Mouse (Mus musculus): ENCODE results near the gene Lrp10.

Lrp10 gene

GRCm38 (mm10) chr14:54475941-54476844, 12.3 kb downstream of the Lrp10 start, which contains the start of gene Rem2:
Gene Rem2 (plus strand): TSS chr14:54476100.
- no peak for DNase-seq (ENCODE audit: low spot score)

- DNase-seq (ENCODE audit: low spot score): no peak
These were observed 13.4 kb downstream of the Lrp10 start for GRCm38 (mm10) chr14:54477172-54477909.

GRCm38 (mm10) chr14:54479451-54479920, 15.5 kb downstream of the Lrp10 start:
- peak; percentile 70 for DNase-seq (ENCODE audit: low spot score)

- DNase-seq (ENCODE audit: low spot score): no peak
These were observed 16.7 kb downstream of the Lrp10 start for GRCm38 (mm10) chr14:54480673-54481072.

GRCm38 (mm10) chr14:54481402-54481801, 17.5 kb downstream of the Lrp10 start:
- DNase-seq (ENCODE audit: low spot score): peak; percentile 64

GRCm38 (mm10) chr14:54482498-54482897, 18.6 kb downstream of the Lrp10 start:
- peak; percentile 70 for DNase-seq (ENCODE audit: low spot score)

GRCm38 (mm10) chr14:54485899-54486298, 22.0 kb downstream of the Lrp10 start:
- DNase-seq (ENCODE audit: low spot score): no peak

GRCm38 (mm10) chr14:54487732-54488131, 23.8 kb downstream of the Lrp10 start:
- DNase-seq (ENCODE audit: low spot score): no peak

- DNase-seq (ENCODE audit: low spot score): no peak
These were observed 24.4 kb downstream of the Lrp10 start for GRCm38 (mm10) chr14:54488350-54488749.

GRCm38 (mm10) chr14:54492345-54493131, 28.6 kb downstream of the Lrp10 start:
- peak; percentile 59 for DNase-seq (ENCODE audit: low spot score)

- DNase-seq (ENCODE audit: low spot score): no peak
These were observed 29.3 kb downstream of the Lrp10 start for GRCm38 (mm10) chr14:54493236-54493635.

- peak; percentile 73 for DNase-seq (ENCODE audit: low spot score)
These were observed 30.3 kb downstream of the Lrp10 start for GRCm38 (mm10) chr14:54494234-54494633.

GRCm38 (mm10) chr14:54496706-54497105, 32.8 kb downstream of the Lrp10 start:
- DNase-seq (ENCODE audit: low spot score): no peak

GRCm38 (mm10) chr14:54499330-54499729, 35.4 kb downstream of the Lrp10 start:
- no peak for DNase-seq (ENCODE audit: low spot score)

- no peak for DNase-seq (ENCODE audit: low spot score)
These were observed 37.4 kb downstream of the Lrp10 start for GRCm38 (mm10) chr14:54501365-54501764.

- no peak for DNase-seq (ENCODE audit: low spot score)
These were observed 39.2 kb downstream of the Lrp10 start for GRCm38 (mm10) chr14:54503092-54503491.

GRCm38 (mm10) chr14:54509774-54510173, 45.8 kb downstream of the Lrp10 start:
- DNase-seq (ENCODE audit: low spot score): no peak

- DNase-seq (ENCODE audit: low spot score): no peak
These were observed 52.9 kb downstream of the Lrp10 start for GRCm38 (mm10) chr14:54516710-54517310.

All from T-cell, adult 2 months (primary cell).